Mouse (Mus musculus) hindbrain, embryonic 10.5 days (tissue): ENCODE results near the gene Rgp1. TPM values are rescaled to one million over a fixed set of nuclear protein-coding genes. Genes with fewer than 3 reads are reported as not detected.
"Not testable (repeated sequence)": the region's sequence is repeated elsewhere in the genome, so short reads cannot be mapped to it uniquely, and the experiment has no call there.

ENCODE experiments used
- DNase-seq: peaks from one replicate; pipeline ENCODE4 v3.0.0-alpha.2; 2017; ENCODE audit warnings: low spot score
- H3K27ac ChIP-seq: fragments of 300-500 bp; sonication (generic); 2 replicates; pipeline ENCODE4 v1.5.1; 2016; ENCODE audit warnings: mild to moderate bottlenecking, moderate library complexity
- H3K27me3 ChIP-seq: fragments of 300-500 bp; sonication (generic); 2 replicates; pipeline ENCODE4 v1.6.1; 2016; ENCODE audit warnings: mild to moderate bottlenecking; ENCODE audit not compliant: poor library complexity, insufficient read depth, severe bottlenecking
- H3K36me3 ChIP-seq: fragments of 300-500 bp; sonication (generic); 2 replicates; pipeline ENCODE4 v1.6.1; 2016; ENCODE audit warnings: mild to moderate bottlenecking, moderate library complexity
- H3K4me1 ChIP-seq: fragments of 300-500 bp; sonication (generic); replicated peaks from 2 replicates; pipeline ENCODE4 v1.6.1; 2016; ENCODE audit warnings: mild to moderate bottlenecking
- H3K4me3 ChIP-seq: fragments of 300-500 bp; sonication (generic); 2 replicates; pipeline ENCODE4 v1.5.1; 2016; ENCODE audit warnings: mild to moderate bottlenecking, moderate library complexity
- H3K9me3 ChIP-seq: fragments of 300-500 bp; sonication (generic); 2 replicates; pipeline ENCODE4 v1.6.1; 2016; ENCODE audit warnings: mild to moderate bottlenecking, moderate library complexity
- WGBS: fragments of 180-500 bp; shearing (Covaris S2); methylation state at CpG from one replicate; pipeline ENCODE4 v1.1.7; 2016; 5-methylcytosine and 5-hydroxymethylcytosine counted together
- polyA plus RNA-seq: library from polyadenylated mRNA; unstranded; fragments of >200 nt; fragmentation: Nextera tagmentation; extraction: Ambion mirVana; gene quantifications from 2 replicates; pipeline ENCODE4 v1.2.1, GENCODE M21; 2016

The Rgp1 gene
- 20.3 and 25.6 TPM in 2 replicates for polyA plus RNA-seq

DNA sequence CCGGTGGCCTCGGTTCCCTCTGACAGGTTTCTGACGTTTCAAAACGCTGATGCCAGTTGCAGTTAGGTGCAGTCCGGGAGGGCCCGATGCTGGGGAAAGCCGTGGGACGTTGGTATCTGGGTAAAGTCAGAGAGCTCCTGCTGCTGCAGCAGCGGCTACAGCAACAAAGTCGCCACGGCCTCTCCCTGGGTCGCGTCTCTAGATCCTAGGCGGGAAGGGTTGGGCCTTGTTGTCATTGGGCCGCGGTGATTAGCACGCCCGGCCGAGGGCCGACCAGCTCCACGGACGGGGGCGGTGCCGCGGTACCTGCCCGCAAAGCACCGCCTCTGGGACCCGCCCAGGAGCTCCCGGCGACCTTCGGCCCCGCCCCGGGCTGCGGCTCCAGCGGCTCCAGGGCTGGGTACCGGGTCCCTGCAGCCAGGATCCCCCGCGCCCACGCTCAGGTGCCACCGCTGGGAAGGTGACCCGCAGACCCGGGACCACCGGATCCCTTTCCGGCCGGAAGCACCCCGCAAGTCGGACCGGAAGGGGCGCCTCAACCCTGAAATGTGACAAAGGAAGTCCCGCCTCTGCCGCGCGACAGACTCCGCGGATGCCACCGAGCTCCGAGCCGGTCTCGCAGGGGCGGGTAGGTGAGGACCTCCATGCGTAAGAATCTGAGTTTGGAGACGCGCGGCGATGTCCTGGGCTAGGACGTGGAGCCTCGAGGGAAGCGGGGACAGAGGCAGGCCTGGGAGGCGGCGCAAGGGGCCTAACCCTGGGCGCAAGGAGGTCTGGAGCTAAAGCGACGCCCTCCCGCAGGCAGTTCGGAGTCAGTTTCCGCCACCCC lies at the start of gene Rgp1, which contains the start of gene Gba2:
Rgp1 (plus strand) TSS at position 340 of the 829 bp plus-strand sequence.
Gba2 (minus strand) TSS at position 498 of the 829 bp plus-strand sequence.
- peak; percentile 88 for DNase-seq
- Histone ChIP-seq H3K36me3 (peaks cover 52% of the 10 kb centered on the region), H3K4me3 (peak within 1 kb of the TSS; percentile 93), H3K27ac (peak within 1 kb of the TSS; percentile 96), H3K9me3 (no peaks in the 10 kb centered on the region), H3K27me3 (no peaks in the 10 kb centered on the region), H3K4me1 (peaks cover 46% of the 10 kb centered on the region)
- under 1% methylated on average over 76 of the region's 76 CpGs for WGBS

DNA sequence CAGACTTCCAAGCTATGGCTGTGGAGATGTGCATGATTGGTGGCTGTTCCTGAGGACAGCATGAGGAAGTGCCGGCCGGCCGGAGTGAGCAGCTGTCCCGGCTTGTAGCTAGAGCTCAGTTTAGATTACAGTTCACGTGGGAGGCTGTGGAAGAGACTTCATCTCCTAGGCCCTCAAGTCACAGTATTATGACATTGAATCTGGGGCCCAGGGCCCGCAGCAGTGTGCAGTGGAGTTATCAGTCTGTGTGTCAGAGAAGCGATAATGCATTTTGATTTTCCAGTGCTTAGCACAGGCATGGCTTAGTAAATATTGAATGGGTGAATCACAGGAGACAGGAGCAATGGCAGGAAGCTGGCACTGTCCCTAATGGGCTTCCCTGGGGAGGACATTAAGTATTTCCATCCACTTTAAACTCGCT lies 48.4 kb upstream of the Rgp1 start:
- H3K9me3 ChIP-seq: no peaks in the 10 kb centered on the region
- H3K4me1 ChIP-seq: no peaks in the 10 kb centered on the region
- no peak for DNase-seq
- WGBS: 78% methylated on average over 8 of the region's 8 CpGs
- no peak overlapping the region for H3K4me3 ChIP-seq
- no peak overlapping the region for H3K27ac ChIP-seq
- peaks cover 18% of the 10 kb centered on the region for H3K27me3 ChIP-seq
- H3K36me3 ChIP-seq: peaks cover 46% of the 10 kb centered on the region

DNA sequence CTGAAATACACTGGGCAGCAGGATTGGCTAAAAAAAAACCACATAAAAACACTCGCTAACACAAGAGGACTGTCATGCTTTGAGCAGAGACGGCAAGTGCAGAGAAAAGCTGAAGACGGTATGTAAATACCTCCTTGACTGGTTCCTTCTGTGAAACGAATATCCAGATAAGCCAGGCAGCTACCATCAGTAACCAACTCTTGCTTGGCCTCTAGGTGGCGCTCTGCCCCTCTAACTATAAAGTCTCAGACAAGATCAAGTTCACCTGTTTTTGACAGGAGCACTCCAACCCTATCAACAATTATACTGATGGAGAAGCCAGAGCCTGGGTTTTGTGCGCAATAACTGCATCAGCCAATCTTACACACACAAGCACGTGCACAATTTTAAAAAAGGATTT lies 47.9 kb upstream of the Rgp1 start:
- no peaks in the 10 kb centered on the region for H3K4me1 ChIP-seq
- 30% methylated on average over 7 of the region's 7 CpGs for WGBS
- no peak overlapping the region for H3K4me3 ChIP-seq
- no peaks in the 10 kb centered on the region for H3K9me3 ChIP-seq
- no peak overlapping the region for H3K27ac ChIP-seq
- H3K36me3 ChIP-seq: peaks cover 51% of the 10 kb centered on the region
- peak; percentile 72 for DNase-seq
- H3K27me3 ChIP-seq: peaks cover 13% of the 10 kb centered on the region

DNA sequence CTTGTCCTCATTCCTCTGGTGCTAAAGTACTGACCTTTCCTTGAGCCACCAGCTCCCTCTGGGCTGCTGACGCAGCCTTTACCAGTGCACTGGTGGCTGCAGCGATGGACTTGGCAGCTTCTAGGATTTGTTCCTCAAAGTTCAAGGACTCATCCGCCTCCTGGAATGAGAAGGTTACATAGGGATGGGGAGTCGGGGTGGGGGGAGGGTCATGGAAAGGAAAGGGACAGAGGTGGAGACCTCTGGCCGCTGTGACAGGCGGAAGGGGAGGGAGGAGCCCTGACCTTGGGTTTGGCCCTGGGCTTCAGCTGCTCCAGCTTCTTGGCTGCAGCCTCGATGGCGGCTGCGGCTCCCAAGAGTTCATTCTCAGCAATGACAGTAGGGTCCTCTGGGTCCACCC lies 45.2 kb upstream of the Rgp1 start:
- Histone ChIP-seq H3K4me3 (no peak overlapping the region), H3K9me3 (no peaks in the 10 kb centered on the region), H3K27me3 (no peaks in the 10 kb centered on the region), H3K36me3 (peaks cover 78% of the 10 kb centered on the region), H3K27ac (no peak overlapping the region), H3K4me1 (no peaks in the 10 kb centered on the region)
- no peak for DNase-seq
- 87% methylated on average over 9 of the region's 9 CpGs for WGBS

DNA sequence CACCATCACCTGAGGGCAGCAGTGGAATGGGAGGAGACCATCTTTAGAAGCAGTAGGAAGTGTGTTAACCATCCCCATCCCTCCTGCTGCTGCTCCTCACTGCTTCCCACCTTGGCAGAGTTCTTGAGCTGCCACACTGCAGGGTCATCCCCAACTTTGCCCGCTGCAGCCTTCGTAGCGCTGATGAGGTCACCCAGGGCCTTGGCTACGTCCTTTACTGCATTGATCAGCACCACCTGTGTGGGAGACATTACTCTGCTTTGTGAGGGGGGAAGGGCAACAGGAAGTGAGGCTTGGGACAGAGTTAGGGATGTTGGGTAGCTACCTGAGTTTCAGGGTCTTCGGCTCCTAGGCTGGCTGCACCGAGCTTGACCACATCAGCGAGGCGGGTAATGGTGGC lies 42.9 kb upstream of the Rgp1 start:
- H3K36me3 ChIP-seq: peaks cover 100% of the 10 kb centered on the region
- no peak overlapping the region for H3K4me3 ChIP-seq
- DNase-seq: no peak
- H3K9me3 ChIP-seq: no peaks in the 10 kb centered on the region
- no peak overlapping the region for H3K27ac ChIP-seq
- H3K4me1 ChIP-seq: no peaks in the 10 kb centered on the region
- H3K27me3 ChIP-seq: no peaks in the 10 kb centered on the region
- WGBS: 96% methylated on average over 8 of the region's 8 CpGs

DNA sequence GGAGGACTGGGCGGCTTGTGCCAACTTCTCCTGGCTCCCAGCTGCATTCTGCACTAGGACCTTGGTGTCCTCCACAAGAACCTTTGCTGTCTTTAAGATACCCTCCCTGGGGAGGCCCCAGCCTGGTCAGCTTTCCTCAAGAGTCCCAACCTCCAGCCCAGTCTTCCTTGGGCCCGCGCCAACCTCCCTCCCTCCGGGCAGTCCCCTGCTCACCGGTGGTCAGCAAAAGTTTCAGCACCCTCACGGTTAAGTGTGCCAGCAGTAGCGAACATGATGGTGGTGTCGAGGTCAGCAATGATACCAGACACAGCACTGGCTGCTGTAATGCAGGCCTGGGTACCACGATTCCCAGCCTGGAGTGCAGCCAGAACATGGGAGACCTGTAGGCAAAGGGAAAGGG lies 42.5 kb upstream of the Rgp1 start:
- no peak for DNase-seq
- 95% methylated on average over 9 of the region's 9 CpGs for WGBS
- peaks cover 100% of the 10 kb centered on the region for H3K36me3 ChIP-seq
- H3K27me3 ChIP-seq: no peaks in the 10 kb centered on the region
- no peak overlapping the region for H3K4me3 ChIP-seq
- no peak overlapping the region for H3K27ac ChIP-seq
- H3K9me3 ChIP-seq: no peaks in the 10 kb centered on the region
- no peaks in the 10 kb centered on the region for H3K4me1 ChIP-seq

DNA sequence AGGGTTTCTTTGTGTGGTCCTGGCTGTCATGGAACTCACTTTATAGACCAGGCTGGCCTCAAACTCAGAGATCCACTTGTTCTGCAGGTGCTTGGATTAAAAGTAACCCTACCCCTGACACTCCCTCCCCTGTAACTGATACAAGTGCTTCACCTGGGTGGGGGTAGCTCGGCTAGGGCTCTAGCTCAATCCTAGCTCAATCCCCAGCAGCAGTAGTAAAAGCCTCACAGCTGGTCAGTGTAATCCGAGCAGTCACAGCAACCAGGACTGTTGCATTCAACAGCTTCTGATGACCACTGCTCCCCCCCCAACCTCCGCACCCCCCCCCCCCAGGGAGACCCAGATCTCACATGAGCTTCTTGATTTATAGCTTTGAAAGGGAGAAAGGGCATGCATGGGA lies 36.5 kb upstream of the Rgp1 start:
- no peaks in the 10 kb centered on the region for H3K4me1 ChIP-seq
- H3K36me3 ChIP-seq: peaks cover 100% of the 10 kb centered on the region
- no peak for DNase-seq
- H3K9me3 ChIP-seq: no peaks in the 10 kb centered on the region
- no peak overlapping the region for H3K4me3 ChIP-seq
- no peaks in the 10 kb centered on the region for H3K27me3 ChIP-seq
- 73% methylated on average over 3 of the region's 3 CpGs for WGBS
- no peak overlapping the region for H3K27ac ChIP-seq

DNA sequence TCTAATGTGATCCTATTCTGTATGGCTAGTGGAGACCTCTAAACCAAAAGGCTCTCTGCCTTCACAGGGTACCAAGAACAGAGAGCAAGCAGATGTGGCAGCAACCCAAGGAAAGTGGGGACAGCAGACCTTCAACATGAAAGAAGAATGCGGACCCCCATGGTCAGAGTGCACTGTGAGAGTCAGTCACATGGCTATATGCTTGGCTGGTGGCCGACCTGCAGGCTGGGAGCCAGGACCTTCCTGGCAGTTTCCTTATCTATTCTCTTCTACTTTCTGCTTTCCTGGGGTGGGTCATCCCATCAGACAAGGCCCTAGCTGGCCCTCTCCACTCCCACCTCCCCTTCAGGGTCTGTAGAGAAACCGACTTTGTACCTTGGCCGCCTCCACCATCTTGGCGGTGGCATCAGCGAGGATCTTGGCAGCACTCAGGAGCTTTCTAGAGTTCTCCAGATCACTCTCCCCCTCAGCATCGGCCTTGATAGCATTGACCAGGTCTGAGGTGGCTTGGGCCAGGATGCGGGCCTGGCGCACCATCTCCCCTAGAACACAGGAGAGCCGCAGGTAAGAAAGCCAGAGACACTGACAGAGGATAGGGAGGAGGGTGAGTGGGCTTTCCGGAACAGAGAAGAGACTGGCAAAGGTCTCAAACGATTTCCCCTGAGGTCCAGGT lies 32.0 kb upstream of the Rgp1 start:
- WGBS: 93% methylated on average over 12 of the region's 12 CpGs
- no peak for DNase-seq
- Histone ChIP-seq H3K4me3 (no peak overlapping the region), H3K27ac (no peak overlapping the region), H3K27me3 (no peaks in the 10 kb centered on the region), H3K4me1 (no peaks in the 10 kb centered on the region), H3K9me3 (no peaks in the 10 kb centered on the region), H3K36me3 (peaks cover 100% of the 10 kb centered on the region)

DNA sequence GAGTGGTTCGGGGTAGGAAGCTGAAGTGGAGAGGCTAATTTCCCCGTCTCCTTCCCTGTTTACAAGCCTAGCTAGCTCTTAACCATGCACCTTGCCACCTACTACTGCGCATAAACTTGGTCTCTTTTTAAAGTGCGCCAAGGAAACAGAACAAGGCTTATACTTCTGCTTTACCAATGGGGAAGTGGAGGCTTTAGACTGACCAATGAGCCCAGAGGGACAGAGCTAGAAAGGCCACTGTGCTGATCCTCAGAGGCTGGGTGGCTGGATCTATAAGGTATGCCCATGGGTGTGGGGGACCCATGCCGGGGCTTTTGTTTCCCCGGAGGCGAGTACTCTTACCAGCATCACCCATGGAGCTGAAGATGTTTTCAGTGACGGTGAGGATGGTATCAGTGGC lies 31.4 kb upstream of the Rgp1 start:
- peaks cover 100% of the 10 kb centered on the region for H3K36me3 ChIP-seq
- no peak for DNase-seq
- H3K27ac ChIP-seq: no peak overlapping the region
- WGBS: 92% methylated on average over 8 of the region's 8 CpGs
- peaks cover 2% of the 10 kb centered on the region; the same call in 1 of the 2 replicates for H3K9me3 ChIP-seq
- no peaks in the 10 kb centered on the region for H3K4me1 ChIP-seq
- no peaks in the 10 kb centered on the region for H3K27me3 ChIP-seq
- H3K4me3 ChIP-seq: no peak overlapping the region

DNA sequence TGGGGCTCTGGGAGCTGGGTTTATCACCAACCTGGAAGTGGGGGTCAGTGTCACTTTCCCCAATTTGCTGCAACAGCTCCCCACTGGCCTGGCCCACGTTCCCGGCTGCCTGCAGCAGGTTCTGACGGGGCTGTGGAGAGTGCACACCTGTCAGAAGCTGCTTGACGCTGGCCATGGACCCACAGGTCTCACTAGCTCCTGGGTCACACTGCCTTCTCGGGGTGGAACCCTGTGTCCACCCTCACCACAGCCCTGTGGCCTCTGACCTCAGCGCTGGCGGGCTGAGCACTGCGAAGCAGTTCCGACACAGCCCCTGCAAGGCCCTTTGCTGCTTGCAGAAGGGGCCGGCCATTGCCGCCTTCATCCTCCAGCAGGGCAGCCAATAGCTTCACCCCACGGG lies 29.5 kb upstream of the Rgp1 start:
- no peak for DNase-seq
- no peak overlapping the region for H3K27ac ChIP-seq
- H3K4me3 ChIP-seq: no peak overlapping the region
- no peaks in the 10 kb centered on the region for H3K4me1 ChIP-seq
- 93% methylated on average over 12 of the region's 12 CpGs for WGBS
- peaks cover 100% of the 10 kb centered on the region for H3K36me3 ChIP-seq
- H3K9me3 ChIP-seq: peaks cover 6% of the 10 kb centered on the region; the same call in 1 of the 2 replicates
- no peaks in the 10 kb centered on the region for H3K27me3 ChIP-seq

DNA sequence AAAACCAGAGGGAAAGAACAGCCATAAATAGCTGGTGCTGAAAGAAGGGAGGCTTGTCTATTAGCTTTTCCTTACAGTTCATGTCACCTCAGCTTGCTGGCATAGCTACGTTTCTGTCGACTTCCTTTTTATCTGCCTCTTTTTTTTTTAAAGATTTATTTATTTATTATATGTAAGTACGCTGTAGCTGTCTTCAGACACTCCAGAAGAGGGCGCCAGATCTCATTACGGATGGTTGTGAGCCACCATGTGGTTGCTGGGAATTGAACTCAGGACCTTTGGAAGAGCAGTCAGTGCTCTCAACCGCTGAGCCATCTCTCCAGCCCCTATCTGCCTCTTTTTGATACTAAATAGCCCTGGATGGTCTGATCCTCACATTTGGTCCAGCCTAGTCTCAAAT lies 26.7 kb upstream of the Rgp1 start:
- WGBS: 92% methylated on average over 6 of the region's 6 CpGs
- not testable (repeated sequence) for H3K4me3 ChIP-seq, H3K4me1 ChIP-seq, H3K27me3 ChIP-seq, H3K27ac ChIP-seq, DNase-seq, H3K9me3 ChIP-seq
- peaks cover 100% of the 10 kb centered on the region for H3K36me3 ChIP-seq

DNA sequence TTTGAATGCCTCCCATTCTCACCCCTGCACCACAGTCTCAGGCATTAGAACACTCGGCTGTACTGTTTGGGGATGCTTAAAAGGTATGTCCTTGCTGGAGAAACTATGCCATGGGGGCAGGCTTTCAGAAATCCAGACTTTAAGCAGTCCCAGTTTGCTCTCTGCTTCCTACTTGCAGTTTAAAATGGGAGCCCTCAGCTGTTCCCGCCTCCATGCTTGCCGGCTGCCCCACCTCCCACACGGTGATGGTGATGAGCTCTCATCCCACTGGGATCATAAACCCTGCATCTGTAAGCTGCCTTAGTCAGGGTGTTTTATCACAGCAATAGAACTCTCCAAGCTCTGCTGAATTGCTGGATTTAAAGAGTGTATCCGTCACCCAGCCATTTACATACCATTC lies 26.1 kb upstream of the Rgp1 start:
- Histone ChIP-seq H3K27me3 (no peaks in the 10 kb centered on the region), H3K36me3 (peaks cover 99% of the 10 kb centered on the region), H3K9me3 (peaks cover 6% of the 10 kb centered on the region; the same call in 1 of the 2 replicates), H3K27ac (no peak overlapping the region), H3K4me3 (no peak overlapping the region), H3K4me1 (peaks cover 8% of the 10 kb centered on the region)
- WGBS: 99% methylated on average over 5 of the region's 5 CpGs
- no peak for DNase-seq

DNA sequence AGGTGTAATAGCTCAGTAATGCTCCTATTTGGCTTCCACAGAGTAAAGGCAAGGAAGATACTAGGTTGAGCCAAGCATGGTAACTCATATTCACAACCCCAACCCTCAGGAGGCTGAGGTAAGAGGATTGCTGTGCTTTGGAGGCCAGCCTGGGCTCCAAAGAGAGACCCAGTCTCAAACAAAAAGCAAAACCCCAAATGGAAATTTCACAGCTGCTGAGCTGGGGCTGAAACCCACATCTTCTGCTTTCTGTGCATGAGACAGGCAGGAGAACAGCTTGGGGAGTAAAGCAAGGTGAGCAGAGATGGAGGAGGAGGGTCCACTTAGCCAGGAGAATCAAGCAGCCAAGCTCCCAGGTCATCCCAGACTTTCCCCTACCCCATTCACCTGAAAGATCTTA lies 24.6 kb upstream of the Rgp1 start:
- peaks cover 88% of the 10 kb centered on the region for H3K36me3 ChIP-seq
- no peaks in the 10 kb centered on the region for H3K27me3 ChIP-seq
- peaks cover 6% of the 10 kb centered on the region; the same call in 1 of the 2 replicates for H3K9me3 ChIP-seq
- H3K4me1 ChIP-seq: peaks cover 23% of the 10 kb centered on the region
- DNase-seq: no peak
- H3K4me3 ChIP-seq: no peak overlapping the region
- H3K27ac ChIP-seq: no peak overlapping the region
